Mouse (Mus musculus): ENCODE results near the gene Rbfox3.

Rbfox3 gene

DNA sequence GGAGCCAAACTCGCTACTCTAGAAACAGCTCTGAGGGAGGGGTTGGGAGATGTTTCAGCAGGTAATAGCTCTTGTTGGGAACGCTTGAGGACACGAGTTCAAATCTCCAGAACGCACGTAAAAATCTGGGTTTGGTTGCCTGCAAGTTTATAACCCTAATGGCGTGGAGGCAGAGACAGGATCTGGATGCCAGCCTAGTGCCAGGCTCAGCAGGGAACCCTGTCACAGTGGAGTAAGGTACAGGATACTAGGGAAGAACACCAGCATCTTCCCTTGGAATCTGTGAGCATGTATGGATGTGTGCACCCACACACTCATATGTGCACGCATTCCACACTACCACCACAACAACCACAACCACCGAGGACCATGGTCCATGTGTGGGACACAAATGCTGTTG lies 331.8 kb downstream of the Rbfox3 start:
- DNase-seq = no peak

DNA sequence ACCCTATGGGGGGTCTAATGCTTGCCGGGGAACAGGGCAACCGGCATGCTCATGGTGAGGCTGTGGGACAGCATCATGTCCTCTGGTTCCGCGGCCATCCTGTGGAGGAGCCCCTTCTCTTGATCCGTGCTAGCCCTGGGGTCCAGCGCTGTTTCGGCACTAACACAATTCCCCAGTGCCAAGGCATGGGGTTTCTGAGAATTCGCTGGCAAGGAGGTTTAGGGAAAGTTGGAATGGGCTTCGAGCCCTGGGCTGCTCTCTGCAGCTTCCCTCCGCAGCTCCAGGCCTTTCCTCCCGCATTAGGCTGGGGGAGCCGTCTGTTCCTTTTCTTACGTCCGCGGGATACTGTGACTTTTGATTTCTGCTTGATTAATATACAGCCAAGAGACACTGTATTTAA lies 334.1 kb downstream of the Rbfox3 start:
- DNase-seq = no peak

DNA sequence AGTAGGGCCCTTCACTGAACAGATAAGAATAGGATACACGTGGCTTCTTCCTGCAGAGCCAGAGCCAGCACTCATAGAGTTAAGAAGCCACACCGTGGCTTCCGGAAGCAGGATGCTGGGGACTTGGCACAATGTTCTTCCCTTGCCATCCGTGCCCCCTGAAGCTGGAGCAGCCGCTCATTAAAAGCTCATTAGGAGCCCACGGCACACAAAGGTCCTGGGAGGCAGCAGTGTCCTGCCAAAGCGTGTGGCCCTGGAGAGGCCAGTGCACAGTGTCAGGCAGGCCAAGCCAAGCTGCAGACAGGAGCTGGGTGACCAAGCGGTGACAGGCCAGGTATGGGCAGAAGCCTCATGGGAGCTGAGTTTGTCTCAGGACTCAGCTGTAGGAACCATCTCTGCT lies 334.8 kb downstream of the Rbfox3 start:
- no peak for DNase-seq

DNA sequence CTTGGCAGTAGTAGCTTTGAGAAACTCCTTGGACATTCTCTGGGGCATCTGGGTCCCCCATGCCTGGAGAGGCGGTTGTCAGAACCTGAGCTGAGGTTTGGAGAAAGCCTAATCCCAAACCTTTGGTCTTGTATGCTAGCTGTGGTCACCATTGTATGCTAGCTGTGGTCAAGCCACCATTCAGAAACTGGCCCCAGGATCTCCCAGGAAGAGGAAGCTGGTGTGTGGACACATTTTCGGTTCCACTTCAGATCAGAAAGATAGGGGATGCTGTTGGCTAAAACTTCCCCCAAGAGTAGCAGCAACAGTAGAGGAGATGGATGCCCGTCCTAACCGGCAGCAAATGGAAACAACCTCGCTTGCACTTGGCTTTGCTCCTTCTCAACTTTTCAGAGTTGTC lies 337.0 kb downstream of the Rbfox3 start:
- no peak for DNase-seq

DNA sequence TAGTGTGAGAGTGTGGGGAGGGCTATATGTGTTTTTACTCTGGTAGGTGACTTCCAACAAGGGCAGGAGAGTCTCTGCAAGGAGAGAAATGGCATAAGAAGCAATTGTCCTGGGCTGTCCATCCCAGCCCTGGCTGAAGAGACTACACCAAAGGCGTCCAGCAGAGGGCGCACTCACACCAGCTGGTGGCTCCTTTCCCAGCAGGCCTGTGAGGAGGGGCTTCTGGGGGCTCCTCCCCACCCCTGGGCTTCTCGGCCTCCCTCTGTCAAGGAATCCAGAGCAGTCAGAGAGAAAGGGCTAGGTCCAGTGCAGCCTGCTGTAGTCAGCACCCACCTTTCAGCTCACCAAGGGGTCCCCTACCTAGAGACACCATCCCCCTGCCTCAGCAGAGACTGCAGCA lies 337.8 kb downstream of the Rbfox3 start:
- DNase-seq = no peak

DNA sequence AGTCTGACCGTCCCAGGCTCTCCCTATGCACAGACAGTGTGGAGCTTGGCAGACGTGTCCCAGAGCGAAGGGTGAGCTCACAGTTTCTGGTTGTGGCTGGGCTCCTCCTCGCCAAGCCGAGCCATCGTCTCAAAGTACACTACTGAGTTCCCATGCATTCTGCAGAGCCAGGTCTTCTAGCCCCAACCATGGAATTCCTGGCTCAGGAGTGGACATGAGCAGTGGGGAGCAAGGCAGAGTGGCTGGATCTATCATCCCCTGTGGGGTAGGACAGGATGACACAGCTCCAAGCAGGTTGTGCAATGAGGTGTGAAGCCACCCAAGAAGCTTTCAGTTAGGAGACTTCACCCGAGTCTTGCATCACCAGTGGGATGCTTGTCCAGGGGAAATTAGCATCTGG lies 338.4 kb downstream of the Rbfox3 start:
- DNase-seq = no peak

DNA sequence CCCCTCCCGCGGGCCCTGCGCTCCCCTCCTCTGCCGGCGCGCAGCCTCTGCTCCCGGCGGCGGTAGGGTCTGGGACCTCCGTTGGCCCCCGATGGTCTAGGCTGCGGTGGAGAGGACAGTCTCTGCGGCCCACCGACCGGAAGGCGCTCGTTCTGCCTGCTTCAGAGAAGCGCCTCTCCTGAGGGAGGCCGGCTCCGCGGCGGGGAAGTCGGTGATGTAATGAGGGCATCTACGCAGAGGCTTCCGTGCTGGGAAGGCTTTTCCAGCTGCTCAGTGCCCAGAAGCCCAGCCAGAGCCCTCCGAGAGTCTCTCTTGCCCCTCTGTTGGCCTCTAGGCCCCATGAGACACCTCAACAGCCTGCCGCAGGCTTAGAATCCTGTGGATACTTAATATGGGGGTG lies 341.2 kb downstream of the Rbfox3 start:
- no peak for DNase-seq

DNA sequence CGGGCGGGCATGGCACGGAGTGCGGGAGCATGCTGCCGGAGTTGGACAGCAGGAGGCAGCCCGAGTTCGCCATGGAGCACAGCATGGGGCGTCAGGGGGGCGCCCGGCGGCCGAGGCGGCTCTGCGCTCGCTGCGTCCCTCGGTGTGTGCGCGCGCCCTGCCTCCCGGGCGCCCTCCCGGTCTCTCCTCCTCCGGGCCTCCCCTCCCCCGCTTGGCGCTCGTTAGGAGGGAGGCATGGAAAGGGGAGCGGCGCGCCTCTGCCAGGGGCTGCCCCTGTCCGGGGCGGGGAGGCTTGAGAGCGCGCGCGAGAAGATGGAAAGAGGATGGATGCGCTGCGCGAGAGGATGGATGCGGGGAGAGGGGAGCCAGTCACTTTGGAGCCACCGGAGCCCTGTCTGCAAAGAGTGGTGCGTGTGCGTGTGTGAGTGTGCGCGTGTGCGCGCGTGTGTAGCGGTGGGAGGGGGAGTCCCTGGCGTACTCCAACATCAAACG lies 341.8 kb downstream of the Rbfox3 start:
- no peak for DNase-seq

DNA sequence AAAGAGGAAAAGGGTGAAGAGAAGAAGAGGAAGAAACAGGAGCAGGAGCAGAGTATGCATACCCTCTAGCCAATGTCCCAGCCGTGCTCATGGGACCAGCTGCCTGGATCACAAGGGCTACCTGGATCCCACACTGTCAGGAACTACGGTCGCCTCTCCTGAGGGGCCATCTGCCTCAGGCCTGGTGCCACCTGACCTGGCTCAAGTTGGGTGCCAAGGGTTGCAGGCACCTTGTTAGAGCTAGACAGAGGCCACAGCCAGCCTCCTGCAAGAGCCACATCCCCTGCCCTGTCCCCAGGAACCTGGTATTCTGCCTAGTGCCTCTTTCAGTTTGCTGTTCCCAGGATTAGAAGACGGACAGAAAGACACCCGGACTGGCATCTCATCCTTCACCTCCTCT lies 347.5 kb downstream of the Rbfox3 start:
- DNase-seq = no peak

DNA sequence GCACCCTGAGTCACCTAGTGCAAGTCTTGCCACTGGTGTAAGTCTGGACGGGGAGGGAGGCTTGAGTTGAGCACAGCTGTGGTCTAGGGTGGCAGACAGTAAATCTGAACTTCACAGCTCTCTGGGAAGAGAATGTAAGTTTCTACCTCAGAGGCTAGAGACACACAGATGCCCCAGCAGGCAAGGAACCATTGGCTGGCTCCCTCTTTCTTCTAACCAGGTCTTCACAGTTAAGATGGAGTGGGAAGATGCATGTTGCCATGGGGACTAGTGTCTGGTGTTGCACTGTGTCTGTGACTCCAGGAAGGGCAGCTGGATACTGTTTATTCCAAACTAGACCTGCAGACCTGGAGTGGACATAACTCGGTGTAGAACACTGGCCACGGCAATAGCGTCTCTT lies 348.6 kb downstream of the Rbfox3 start:
- no peak for DNase-seq

DNA sequence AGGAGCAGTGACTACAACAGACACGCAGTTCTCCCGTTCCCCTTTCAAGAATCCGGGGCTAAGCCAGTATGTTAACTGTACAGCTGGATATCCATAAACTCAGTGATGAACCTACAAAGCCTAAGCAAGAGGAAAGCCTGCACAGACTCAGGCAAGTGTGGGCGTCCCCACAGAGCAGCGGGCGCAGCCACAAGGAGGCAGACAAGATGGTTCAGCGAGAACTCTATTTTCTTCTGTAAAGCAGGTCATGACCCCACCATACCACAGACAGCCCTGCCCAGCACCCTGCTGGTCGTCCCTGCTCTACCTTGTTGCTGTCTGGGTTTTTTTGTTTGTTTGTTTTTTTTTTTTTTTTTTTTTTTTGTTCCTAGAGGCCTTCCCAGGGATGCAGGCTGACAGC lies 353.2 kb downstream of the Rbfox3 start:
- no peak for DNase-seq

DNA sequence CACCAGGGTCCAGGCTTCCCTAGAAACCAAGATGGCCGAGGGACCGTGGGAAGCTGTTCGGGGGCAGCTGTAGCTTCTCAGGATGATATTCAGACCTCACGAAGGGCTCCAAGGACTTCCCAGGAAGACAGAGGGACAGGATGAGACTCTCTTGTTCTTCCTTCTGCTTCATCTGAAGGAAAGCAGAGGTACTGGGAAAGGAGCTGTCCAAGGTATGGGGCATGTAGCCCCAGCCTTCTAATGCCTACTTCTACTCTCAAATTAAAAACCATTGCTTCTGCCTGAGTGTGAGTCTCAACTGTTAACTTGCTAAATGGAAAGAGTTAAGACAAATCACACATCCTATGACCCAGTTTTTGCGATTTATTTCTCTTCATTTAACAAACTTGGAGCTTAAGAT lies 355.8 kb downstream of the Rbfox3 start:
- DNase-seq = no peak

DNA sequence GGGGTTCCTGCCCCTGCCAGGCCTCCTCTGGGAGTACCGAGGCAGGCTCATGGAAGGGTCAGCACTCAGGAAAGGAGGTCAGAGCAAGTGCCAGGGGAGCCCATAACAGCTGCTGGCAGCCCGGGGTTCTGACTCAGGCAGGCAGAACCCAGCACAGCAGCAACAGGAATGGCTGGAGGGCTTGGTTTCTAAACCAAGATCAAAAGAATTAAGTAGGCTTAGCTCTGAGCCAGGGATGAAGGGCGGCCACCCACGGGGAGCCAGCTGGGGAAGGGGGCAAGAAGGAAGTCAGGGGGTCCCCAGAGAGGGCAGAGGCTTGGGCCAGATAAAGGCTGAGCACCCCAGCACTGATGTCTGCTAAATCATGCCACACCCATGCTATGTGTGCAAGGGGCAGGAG lies 356.9 kb downstream of the Rbfox3 start:
- DNase-seq = no peak

DNA sequence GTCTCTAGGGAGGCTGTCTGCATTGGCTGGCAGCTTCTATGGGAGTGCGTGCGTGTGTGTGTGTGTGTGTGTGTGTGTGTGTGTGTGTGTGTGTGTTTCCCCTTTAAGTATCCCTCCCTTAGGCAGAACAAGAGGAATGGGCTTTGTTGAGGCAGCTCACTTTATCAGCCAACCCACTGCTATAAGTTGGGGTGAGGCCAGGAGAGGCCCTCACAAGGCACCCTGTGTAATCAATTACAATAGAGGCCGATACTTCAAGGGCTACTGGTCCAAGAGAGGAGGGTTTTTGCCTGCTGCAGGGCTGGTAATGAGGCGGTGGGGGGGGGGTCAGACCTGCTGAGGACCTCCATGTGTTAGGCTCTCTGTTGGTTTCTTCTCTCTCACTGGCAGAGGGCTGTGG lies 357.5 kb downstream of the Rbfox3 start:
- no peak for DNase-seq

DNA sequence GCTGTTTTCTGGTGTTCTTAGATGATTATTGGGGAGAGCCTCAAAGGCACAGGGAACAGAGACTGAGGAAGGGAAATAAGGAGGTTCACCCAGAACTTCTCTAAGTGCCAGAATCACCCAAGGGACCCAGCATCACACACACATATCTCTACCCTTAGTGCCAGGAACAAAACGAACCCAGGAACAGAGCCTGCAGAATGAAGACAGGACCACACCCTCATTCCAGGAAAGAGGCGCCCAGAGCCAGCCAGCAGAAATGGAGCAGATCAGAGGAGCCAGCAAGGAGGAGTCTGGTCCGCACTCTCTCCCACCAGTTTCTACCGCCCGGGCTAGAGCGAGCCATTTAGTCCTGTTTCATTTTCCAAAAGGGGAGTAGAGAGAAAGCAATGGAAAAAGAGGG lies 358.4 kb downstream of the Rbfox3 start:
- DNase-seq = no peak

DNA sequence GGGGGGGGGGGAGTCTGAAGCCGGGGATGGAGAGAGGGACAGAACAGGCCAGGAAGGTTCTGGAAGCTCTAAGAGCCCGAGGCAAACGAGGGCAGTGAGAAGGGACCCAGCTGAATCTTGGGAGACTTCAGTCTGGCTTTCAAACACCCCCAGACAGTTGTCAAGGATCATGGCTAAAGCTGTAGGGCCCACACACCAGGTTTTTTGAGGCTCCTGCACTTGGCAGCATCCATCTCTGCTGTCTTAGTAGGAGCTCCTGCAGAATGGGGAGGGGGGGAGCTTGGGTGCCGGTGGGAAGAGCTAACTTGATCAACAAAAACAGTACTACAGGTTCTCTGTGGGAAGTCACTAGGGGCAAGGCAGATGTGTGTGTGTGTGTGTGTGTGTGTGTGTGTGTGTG lies 358.9 kb downstream of the Rbfox3 start:
- no peak for DNase-seq

DNA sequence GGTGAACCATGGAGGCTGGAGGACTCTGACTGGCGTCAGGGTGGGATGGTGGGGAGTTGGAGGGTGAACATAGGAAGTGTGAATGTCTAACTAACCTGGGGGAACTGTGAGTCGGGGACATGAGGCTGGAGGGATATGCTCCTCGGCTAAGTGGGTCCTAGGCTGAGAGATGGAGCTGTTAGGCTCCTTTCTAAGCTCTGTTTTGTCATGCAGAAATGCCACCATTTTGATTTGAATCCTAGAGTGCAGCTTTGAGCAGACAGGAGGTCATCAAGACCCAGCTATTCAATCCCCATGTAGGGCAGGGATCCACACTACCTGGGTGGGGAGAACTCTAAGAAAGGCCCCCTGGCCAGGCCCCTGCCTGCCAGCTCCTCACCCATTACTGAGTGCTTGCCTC lies 359.7 kb downstream of the Rbfox3 start:
- DNase-seq = no peak

DNA sequence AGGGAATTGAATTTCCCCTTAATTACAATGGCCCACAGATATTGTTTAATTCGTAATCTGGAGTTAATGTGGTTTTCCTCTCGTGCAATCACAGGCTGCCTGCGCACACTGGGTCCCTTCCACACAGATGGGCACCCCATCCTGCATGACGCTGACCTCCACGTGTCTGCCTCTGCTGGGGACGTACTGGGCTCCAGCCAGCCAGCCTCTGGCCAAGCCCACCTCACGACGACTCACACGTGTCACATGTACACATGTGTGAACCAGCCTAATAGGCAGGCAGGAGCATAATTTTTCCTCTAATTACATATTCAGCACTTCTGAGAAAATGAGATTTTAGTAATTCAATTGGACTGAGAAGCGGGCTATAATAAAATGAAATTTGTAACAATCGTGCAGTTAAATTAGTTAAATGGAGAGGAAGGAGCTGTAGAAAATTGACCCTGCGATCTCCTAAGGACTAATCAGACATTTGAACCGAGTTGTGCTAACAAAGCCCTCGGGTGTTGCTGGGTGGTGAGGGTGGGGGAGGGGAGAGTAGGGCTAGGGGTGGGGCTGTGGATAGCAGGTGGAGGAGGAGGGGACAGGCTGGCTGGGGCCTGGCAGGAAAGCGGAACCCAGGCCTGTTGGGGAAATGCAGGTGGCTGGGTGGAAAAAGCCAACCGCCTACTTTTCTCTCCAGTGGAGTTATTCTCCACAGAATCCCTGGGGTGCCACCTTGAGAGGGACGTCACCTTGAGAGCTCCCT lies 360.4 kb downstream of the Rbfox3 start:
- no peak for DNase-seq

DNA sequence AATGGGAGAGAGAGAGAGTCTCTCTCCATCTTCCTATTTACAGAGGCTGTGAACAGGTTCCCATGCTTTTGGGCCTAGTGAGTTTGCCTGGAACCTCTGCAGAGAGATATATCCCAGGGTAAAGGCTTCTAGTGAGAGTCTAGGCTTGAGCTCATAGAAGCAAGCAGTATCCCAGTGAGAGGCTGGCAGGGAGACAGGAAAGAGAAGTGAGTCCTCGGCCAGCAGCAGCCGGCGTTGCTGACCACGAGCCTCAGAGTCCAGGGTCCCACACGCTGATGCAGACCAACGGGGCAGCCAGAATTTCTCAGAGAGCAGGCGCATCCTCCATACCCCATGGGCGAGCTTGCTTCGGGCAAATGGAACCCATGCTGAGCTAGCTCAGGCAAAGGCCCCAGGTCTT lies 363.2 kb downstream of the Rbfox3 start:
- DNase-seq = no peak

DNA sequence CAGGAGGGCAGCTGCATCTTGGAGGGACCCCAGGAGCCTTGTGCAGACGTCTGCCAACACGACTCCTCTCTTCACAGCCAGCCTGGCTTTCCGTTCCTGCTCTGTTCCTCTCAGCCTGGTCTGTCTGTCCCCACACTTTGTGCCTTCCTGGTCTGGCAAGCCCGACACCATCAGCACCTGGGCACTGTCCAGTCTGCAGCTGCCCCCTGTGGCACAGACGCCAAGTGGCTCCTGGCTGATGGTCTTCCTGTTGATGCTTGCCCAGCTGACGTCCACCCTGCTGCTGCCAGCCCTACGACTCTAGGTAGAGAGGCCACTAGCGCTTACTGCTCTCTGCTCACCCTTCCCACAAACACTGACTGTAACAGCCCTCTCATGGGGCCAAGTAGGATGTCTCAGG lies 365.1 kb downstream of the Rbfox3 start:
- DNase-seq = no peak

DNA sequence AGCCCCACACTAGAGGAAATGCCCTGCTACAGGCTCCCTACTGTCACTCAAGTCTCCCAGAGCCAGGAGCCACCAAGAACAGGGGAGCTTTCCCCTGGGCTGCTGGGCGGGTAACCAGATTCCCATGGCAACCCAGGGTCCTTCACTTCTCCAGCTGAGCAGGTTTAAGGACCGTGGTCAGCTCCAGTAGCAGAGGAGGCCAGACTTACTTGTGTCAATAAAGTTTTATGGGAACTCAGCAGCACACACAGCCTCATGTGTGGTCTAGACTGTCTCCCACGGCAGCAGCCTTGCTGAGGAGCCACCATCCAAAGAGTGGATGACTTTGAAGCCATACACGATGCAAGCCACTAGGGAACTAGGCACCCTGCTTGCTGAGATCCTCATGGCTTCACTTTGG lies 365.7 kb downstream of the Rbfox3 start:
- DNase-seq = no peak

DNA sequence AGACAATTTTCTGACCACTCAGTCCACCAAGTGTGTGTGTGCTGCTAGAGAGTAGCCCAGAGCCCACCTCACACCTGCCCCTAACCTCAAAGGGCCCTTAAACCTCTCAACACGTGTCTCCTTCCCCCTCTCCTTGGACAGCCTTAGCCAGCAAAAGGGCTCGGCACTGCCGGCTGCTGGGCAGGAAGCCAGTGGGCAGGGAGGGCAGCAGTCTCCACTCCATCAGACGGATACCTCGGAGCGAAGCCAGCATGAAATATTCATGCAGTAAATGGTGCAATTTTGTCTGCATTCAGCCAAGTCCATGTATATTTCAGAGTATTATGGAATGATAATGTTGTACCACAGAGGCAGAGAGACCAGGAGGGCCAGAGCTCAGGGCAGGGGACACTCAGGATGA lies 366.8 kb downstream of the Rbfox3 start:
- no peak for DNase-seq

DNA sequence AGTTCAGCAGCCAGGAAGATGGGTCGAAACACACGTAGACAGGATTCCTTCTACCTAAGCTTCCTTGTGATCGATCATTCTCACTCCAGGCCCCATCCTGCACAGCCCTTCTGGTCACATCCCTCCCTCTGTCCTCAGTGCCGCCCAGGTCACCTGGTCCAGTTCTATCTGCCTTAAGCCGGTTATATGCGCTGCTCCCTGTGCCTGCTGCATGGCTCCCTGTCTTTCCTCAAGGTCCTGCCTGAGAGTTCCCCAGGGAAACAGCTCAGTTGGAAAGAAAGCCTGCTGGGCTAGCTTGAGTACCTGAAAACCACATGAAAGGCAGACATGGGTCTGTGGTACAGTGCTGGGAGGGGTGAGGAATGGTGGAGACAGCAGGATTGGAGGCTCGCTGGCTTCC lies 368.5 kb downstream of the Rbfox3 start:
- no peak for DNase-seq

DNA sequence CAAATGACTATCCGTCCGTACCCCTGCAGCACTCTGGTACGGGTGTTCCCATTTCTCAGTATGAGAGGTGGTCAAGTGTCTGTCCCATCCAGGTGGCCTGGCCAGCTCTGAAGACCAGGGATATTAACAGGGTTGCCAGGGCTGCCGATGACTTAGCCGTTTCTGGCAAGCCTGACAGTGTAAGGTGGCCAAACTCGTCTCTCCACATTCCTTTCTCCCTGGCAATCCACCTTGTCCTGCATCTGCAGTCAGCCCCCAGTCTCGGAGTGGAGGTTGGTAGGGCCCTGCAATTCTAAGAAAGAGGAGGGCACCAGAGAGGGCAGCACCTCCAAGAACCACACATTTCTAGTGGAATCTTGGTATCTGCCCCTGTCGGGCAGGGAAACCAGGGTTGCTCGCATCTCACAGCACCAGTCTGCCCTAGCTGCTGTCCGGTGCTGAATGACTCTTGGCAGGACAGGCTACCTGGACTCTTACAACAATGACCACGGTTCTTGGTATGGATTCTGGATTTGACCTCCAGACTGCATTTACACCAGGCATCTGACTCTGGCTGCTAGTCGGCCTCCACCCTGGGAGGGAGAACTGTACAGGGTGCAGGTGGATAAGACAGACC lies 370.9 kb downstream of the Rbfox3 start:
- DNase-seq = no peak

DNA sequence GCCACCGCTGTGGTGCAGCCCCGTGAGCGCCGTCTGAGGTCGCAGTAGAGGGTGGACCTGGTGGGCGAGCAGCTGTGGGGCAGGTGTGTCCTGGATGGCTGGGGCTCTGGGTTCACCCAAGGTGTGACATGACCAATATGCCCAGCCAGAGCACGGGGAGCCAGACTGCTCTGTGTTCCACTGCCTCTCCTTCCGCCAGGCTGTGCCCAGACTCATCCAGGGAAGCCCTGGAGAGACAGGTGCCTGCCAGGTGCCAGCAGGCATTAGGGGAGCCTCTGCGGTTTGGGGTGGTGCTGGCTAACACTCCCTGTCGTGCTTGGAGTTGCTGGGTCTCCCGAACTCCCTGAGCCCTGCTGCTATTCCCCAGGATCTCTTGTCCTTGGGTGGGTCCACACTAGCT lies 373.4 kb downstream of the Rbfox3 start:
- DNase-seq = no peak

All from layer of hippocampus, adult 9-11 months (tissue).